In genomic region chr1:179712658-179713057, GRCm38 (mm10) we compare ENCODE assay signal across 29 mouse cellular contexts. TPM values are rescaled to one million over a fixed set of nuclear protein-coding genes. Genes with fewer than 3 reads are reported as not detected.
"Had no signal": no experiment of that assay in that cellular context is flagged by ENCODE, and none has a peak within 500 bp of the region (broad histone marks: within the 10 kb centered on the region; RNA-seq: fewer than 3 reads in every experiment).

No protein-coding gene starts in this region.

- DNase-seq: gastrocnemius, adult 2 months; gastrocnemius, postnatal 10 days; gastrocnemius, postnatal 25 days; heart, postnatal 10 days; heart, postnatal 4 days; kidney, adult 18-20 months; kidney, adult 8-10 months; kidney, postnatal 10 days; kidney, postnatal 25 days; kidney, postnatal 4 days; liver; liver, embryonic 13.5 days had no signal

- H3K4me3 ChIP-seq: gastrocnemius, adult 2 months; hindbrain, embryonic 10.5 days; hindbrain, embryonic 12.5 days; intestine, embryonic 15.5 days; layer of hippocampus, adult 2 months; left cerebral cortex, adult 2 months; limb, embryonic 10.5 days; limb, embryonic 12.5 days; liver, embryonic 13.5 days; liver, embryonic 15.5 days had no signal

- H3K4me2 ChIP-seq: heart, embryonic 11.5 days; hindbrain, embryonic 12.5 days; hindbrain, embryonic 14.5 days; intestine, embryonic 15.5 days; limb, embryonic 12.5 days; liver, embryonic 11.5 days; liver, embryonic 13.5 days; liver, embryonic 15.5 days had no signal

- H3K27ac ChIP-seq: gastrocnemius, adult 2 months; hindbrain, embryonic 10.5 days; hindbrain, embryonic 12.5 days; hindbrain, embryonic 14.5 days; intestine, embryonic 15.5 days; layer of hippocampus, adult 2 months; left cerebral cortex, adult 2 months; limb, embryonic 10.5 days; limb, embryonic 12.5 days; liver, embryonic 13.5 days; liver, embryonic 15.5 days had no signal

- H3K27me3 ChIP-seq: hindbrain, embryonic 12.5 days; intestine, embryonic 15.5 days; limb, embryonic 12.5 days; liver, embryonic 13.5 days; liver, embryonic 15.5 days had no signal

- ATAC-seq: hindbrain, embryonic 16.5 days; inflammation-experienced regulatory T-cells, adult 6 months; intestine, embryonic 15.5 days; intestine, postnatal 0 days had no signal

- H3K9ac ChIP-seq: hindbrain, embryonic 12.5 days; hindbrain, embryonic 14.5 days; intestine, embryonic 15.5 days; limb, embryonic 12.5 days; liver, embryonic 13.5 days; liver, embryonic 15.5 days had no signal

- H3K9me3 ChIP-seq: intestine, embryonic 15.5 days; limb, embryonic 10.5 days; liver, embryonic 15.5 days had no signal

- H3K36me3 ChIP-seq: hindbrain, embryonic 10.5 days; hindbrain, embryonic 12.5 days; intestine, embryonic 15.5 days; limb, embryonic 10.5 days; limb, embryonic 12.5 days; liver, embryonic 13.5 days; liver, embryonic 15.5 days had no signal

- H3K4me1 ChIP-seq: hindbrain, embryonic 10.5 days; hindbrain, embryonic 12.5 days; intestine, embryonic 15.5 days; limb, embryonic 12.5 days had no signal

RNA-seq across cellular contexts. Expression of gene Kif28, which starts 32.4 kb away (rescaled TPM):
- total RNA-seq: granulocyte monocyte progenitor cell, adult 5-6 weeks had no signal
- polyA plus RNA-seq: hindbrain, embryonic 10.5 days; hindbrain, embryonic 12.5 days; hindbrain, embryonic 14.5 days; inflammation-experienced regulatory T-cells, adult 6 months; intestine, embryonic 15.5 days; intestine, postnatal 0 days; kidney, embryonic 14.5 days; kidney, embryonic 16.5 days; limb, embryonic 12.5 days; liver, embryonic 11.5 days; liver, embryonic 13.5 days; liver, embryonic 15.5 days had no signal
